Mouse (Mus musculus): Measurements from ENCODE around the gene C1qtnf6.

- TF ChIP-seq CTCF (IDR thresholded peaks at IDR 0.05), result peak; percentile 96
- TF ChIP-seq EP300 (IDR thresholded peaks at IDR 0.05), result no peak
Measured at GRCm38 (mm10) chr15:78514393-78515146, 16.6 kb downstream of the C1qtnf6 start.

Data from lung, postnatal 0 days (tissue).